Mouse (Mus musculus) Patski (cell line): ENCODE measurements at regions not wholly inside any gene's neighbourhood (a gene's known extent, or its start where the extent isn't known, plus 50 kb on each side); places are given as distances from the start of the nearest gene placed in this dataset.
A peak's percentile ranks its signal among the peaks of the same experiment; 100 is the strongest.
"Not testable (repeated sequence)": the region's sequence is repeated elsewhere in the genome, so short reads cannot be mapped to it uniquely, and the experiment has no call there.

Experiments used
- ATAC-seq: fragments of 100-300 bp; one replicate; pipeline ENCODE4 v1.8.0; 2021
- CTCF ChIA-PET: fragments of 350-600 bp; sonication (Branson Sonifier 250); formaldehyde crosslinking; loops from one replicate; lab custom pipeline; 2022; ENCODE audit warnings: inconsistent platforms; lab: Charles Lee
- POLR2A ChIA-PET: fragments of 350-600 bp; sonication (Branson Sonifier 250); formaldehyde crosslinking; loops from one replicate; lab custom pipeline; 2022; ENCODE audit warnings: antibody characterized with exemption, inconsistent platforms; lab: Charles Lee
- DNase-seq: peaks from one replicate; pipeline ENCODE4 v3.0.0-alpha.2; 2011; ENCODE audit warnings: low read depth, low spot score
- H3K27me3 ChIP-seq: fragments of 371-371 bp; one replicate; pipeline ENCODE4 v1.5.1; 2021
- CTCF ChIP-seq: fragments of 100-300 bp; IDR thresholded peaks from one replicate; pipeline ENCODE4 v1.5.1; 2021
- in situ Hi-C: fragments of 300-500 bp; cut with MboI; formaldehyde crosslinking; loops from 3 replicates; pipeline ENCODE4 v1.11.1; 2018; ENCODE audit warnings: low pct_unique_long_range_greater_than_20kb, mixed read lengths

GRCm38 (mm10) chr1:51411726-51412125 lies 66.5 kb downstream of the Nabp1 start:
- ChIA-PET POLR2A (no interaction called here), CTCF (interaction anchor here (1.5 kb wide), 1 partner anchor 16 kb away, joined by 4 read pairs; no protein-coding TSS in a partner anchor)
- in situ Hi-C loops: no loop called here
- DNase-seq: no peak
- peaks cover 14% of the 10 kb centered on the region for H3K27me3 ChIP-seq
- no peak for ATAC-seq
- no peak for TF ChIP-seq CTCF

GRCm38 (mm10) chr1:51403632-51404031 lies 74.6 kb downstream of the Nabp1 start:
- DNase-seq (no peak), ATAC-seq (no peak)
- CTCF ChIA-PET: interaction anchor here (1.4 to 1.6 kb wide), 2 partner anchors 10 to 55 kb away, joined by 3 read pairs; no protein-coding TSS in a partner anchor
- no peak for TF ChIP-seq CTCF
- POLR2A ChIA-PET: no interaction called here
- no peaks in the 10 kb centered on the region for H3K27me3 ChIP-seq
- in situ Hi-C loops: no loop called here

GRCm38 (mm10) chr1:51402533-51402925 lies 75.7 kb downstream of the Nabp1 start:
- CTCF ChIA-PET: interaction anchor here (1.1 to 1.6 kb wide), 2 partner anchors 56 to 194 kb away, joined by 3 to 4 read pairs; no protein-coding TSS in a partner anchor
- in situ Hi-C loops: no loop called here
- ATAC-seq (no peak), DNase-seq (no peak)
- no peak for TF ChIP-seq CTCF
- H3K27me3 ChIP-seq: no peaks in the 10 kb centered on the region
- POLR2A ChIA-PET: interaction anchor here (1.0 kb wide), 1 partner anchor 113 kb away, joined by 3 read pairs; the partner anchor contains the start of gene Cavin2

- ATAC-seq (peak; percentile 74), DNase-seq (peak; percentile 53)
- TF ChIP-seq CTCF: no peak
- H3K27me3 ChIP-seq: no peaks in the 10 kb centered on the region
- ChIA-PET CTCF (interaction anchor here (1.0 to 1.6 kb wide), 3 partner anchors 57 to 195 kb away, joined by 3 to 4 read pairs (median 3); no protein-coding TSS in a partner anchor), POLR2A (interaction anchor here (1.0 kb wide), 1 partner anchor 113 kb away, joined by 3 read pairs; the partner anchor contains the start of gene Cavin2)
- in situ Hi-C loops: no loop called here
Observed at GRCm38 (mm10) chr1:51401846-51402532, 76.2 kb downstream of the Nabp1 start.

DNA sequence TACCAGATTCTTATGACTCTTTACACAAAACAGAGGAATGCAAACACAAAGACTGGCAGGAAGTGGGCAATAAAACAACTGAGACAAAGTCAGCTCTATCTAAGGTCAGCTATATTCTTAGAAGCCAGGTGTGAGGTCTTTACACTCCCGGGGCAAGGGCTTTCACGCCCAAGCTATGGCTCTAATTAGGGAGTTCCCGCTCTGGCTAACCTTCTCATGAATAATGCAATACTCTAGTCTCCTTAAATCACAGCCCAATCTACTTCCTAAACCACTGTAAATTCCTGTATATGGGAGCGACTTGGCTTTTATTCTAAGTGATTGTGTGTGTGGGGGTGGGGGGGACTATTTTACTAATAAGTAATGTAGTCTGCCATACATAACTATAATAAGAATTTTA lies 77.7 kb downstream of the Nabp1 start:
- CTCF ChIA-PET, H3K27me3 ChIP-seq, DNase-seq, ATAC-seq, in situ Hi-C loops, POLR2A ChIA-PET: not testable (repeated sequence)

GRCm38 (mm10) chr1:51386874-51387273 lies 91.4 kb downstream of the Nabp1 start:
- H3K27me3 ChIP-seq: peaks cover 2% of the 10 kb centered on the region
- TF ChIP-seq CTCF: no peak
- ATAC-seq: peak; percentile 51
- ChIA-PET CTCF (interaction anchor here (0.9 kb wide), 2 partner anchors 9 to 11 kb away, joined by 3 to 4 read pairs; no protein-coding TSS in a partner anchor), POLR2A (no interaction called here)
- in situ Hi-C loops: no loop called here
- DNase-seq: no peak

GRCm38 (mm10) chr1:51384051-51384450 lies 94.2 kb downstream of the Nabp1 start:
- in situ Hi-C loops: no loop called here

DNA sequence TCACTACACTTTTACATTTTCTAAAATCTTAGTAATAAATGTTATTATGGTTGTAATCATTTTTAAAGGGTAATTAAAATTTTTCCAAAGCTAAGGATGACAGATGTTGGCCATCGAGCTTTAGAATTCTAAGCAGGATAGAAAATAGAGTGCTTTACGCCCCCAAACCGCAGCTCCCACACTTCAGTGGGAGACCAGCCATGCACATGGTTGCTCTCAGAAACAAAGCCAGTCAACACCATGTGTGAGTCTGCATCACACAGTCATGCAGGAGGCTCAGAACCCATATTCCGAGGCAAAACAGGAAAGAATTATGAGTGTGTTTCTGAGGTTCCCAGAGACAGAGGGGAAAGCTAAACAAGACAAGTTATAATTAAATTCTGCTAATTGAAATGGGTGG lies 91.3 kb downstream of the Cavin2 start:
- ChIA-PET CTCF (no interaction called here), POLR2A (no interaction called here)
- peaks cover 8% of the 10 kb centered on the region for H3K27me3 ChIP-seq
- ATAC-seq (no peak), DNase-seq (no peak)
- TF ChIP-seq CTCF: no peak
- in situ Hi-C loops: no loop called here

More at GRCm38 (mm10) chr1:51384051-51384450, 94.2 kb downstream of the Nabp1 start:
- ChIA-PET POLR2A (no interaction called here), CTCF (interaction anchor here (0.8 to 1.1 kb wide), 2 partner anchors 11 kb away, joined by 3 read pairs; no protein-coding TSS in a partner anchor)
- H3K27me3 ChIP-seq: no peaks in the 10 kb centered on the region
- no peak for DNase-seq
- no peak for TF ChIP-seq CTCF
- no peak for ATAC-seq

GRCm38 (mm10) chr1:51367587-51367986 lies 78.7 kb downstream of the Cavin2 start:
- peaks cover 3% of the 10 kb centered on the region for H3K27me3 ChIP-seq
- in situ Hi-C loops: no loop called here
- ChIA-PET POLR2A (interaction anchor here (0.6 kb wide), 1 partner anchor 8 kb away, joined by 3 read pairs; no protein-coding TSS in a partner anchor), CTCF (interaction anchor here (0.7 kb wide), 1 partner anchor 8 kb away, joined by 3 read pairs; no protein-coding TSS in a partner anchor)
- ATAC-seq (no peak), DNase-seq (no peak)
- no peak for TF ChIP-seq CTCF

DNA sequence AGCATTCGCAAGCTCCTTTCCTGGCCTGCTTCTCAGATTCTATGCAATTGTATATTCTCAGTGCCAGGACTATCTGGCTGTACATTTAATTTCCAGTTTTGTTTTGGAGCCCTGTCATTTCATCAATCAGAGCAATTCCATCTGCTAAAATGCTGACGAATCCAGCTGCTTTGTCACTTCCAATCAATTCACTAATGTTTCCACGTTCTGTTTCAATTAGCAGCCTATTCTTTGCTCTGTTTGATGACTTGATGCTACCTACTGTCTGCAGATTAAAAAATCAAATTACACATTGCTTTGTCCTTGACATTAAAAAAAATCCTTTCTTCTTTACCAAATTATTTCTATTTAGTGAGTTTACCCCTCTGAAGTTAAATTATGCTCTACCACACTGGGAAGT lies 71.2 kb downstream of the Cavin2 start:
- ATAC-seq: no peak
- POLR2A ChIA-PET: no interaction called here
- no peak for TF ChIP-seq CTCF

More for the DNA sequence above, 71.2 kb downstream of the Cavin2 start:
- CTCF ChIA-PET: interaction anchor here (1.0 kb wide), 1 partner anchor 8 kb away, joined by 3 read pairs; no protein-coding TSS in a partner anchor
- DNase-seq: no peak
- in situ Hi-C loops: no loop called here
- H3K27me3 ChIP-seq: peaks cover 9% of the 10 kb centered on the region
